In genomic region chr4:31638564-31638963, GRCm38 (mm10) we compare ENCODE assay signal across 18 mouse cellular contexts.
"Had no signal": no experiment of that assay in that cellular context is flagged by ENCODE, and none has a peak within 500 bp of the region (broad histone marks: within the 10 kb centered on the region; RNA-seq: fewer than 3 reads in every experiment).

No protein-coding gene starts in this region.

- H3K27ac ChIP-seq: midbrain, embryonic 10.5 days; midbrain, embryonic 12.5 days; neural tube, embryonic 13.5 days; neural tube, embryonic 15.5 days had no signal

- ATAC-seq: midbrain, embryonic 16.5 days had no signal

- H3K9me3 ChIP-seq: midbrain, embryonic 10.5 days; midbrain, embryonic 12.5 days; neural tube, embryonic 13.5 days; neural tube, embryonic 15.5 days had no signal

- H3K9ac ChIP-seq: lung, embryonic 14.5 days; midbrain, embryonic 12.5 days; neural tube, embryonic 13.5 days; neural tube, embryonic 15.5 days had no signal

- H3K4me2 ChIP-seq: lung, embryonic 14.5 days; midbrain, embryonic 12.5 days; neural tube, embryonic 13.5 days; neural tube, embryonic 15.5 days had no signal

- H3K4me3 ChIP-seq: midbrain, embryonic 10.5 days; midbrain, embryonic 12.5 days; myocyte; neural tube, embryonic 13.5 days; neural tube, embryonic 15.5 days had no signal

- H3K36me3 ChIP-seq: midbrain, embryonic 10.5 days; midbrain, embryonic 12.5 days; neural tube, embryonic 13.5 days; neural tube, embryonic 15.5 days had no signal

- H3K4me1 ChIP-seq: midbrain, embryonic 10.5 days had no signal

- H3K27me3 ChIP-seq: midbrain, embryonic 12.5 days; neural tube, embryonic 13.5 days; neural tube, embryonic 15.5 days had no signal

- DNase-seq: lung, embryonic 14.5 days; lung, postnatal 10 days; lung, postnatal 4 days; midbrain, embryonic 14.5 days; retina, postnatal 1 day; right cerebral cortex, adult 18-20 months; right cerebral cortex, postnatal 25 days; right cerebral cortex, postnatal 4 days; spleen, adult 18-20 months; thymus, adult 18-20 months; thymus, postnatal 14 days; thymus, postnatal 36 days had no signal
